Mouse (Mus musculus): ENCODE data around the gene Mtus2. TPM values are rescaled to one million over a fixed set of nuclear protein-coding genes. Genes with fewer than 3 reads are reported as not detected.

The Mtus2 gene
- polyA plus RNA-seq, 1 experiment from 2014 or later = 4.1 TPM

DNA sequence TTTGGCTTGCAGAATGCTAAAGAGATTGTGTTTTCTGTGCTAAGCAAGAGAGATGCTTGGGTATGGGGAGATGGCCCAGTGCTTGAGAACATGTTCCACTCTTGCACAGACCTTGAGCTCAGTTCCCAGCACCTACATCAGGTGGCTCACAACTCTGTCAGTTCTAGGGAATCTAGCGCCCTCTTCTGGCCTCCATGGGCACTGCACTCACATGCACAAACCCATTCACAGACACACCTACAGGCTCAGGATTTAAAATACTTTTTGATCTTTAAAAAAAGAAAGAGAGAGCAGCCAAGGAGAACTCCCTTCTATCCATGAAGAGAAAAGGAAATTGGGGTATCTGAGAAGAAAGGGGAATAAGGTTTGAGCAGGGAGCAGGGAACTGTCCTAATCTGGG, 287.4 kb downstream of the Mtus2 start:
- no peaks in the 10 kb centered on the region for H3K36me3 ChIP-seq (ENCODE audit: insufficient read depth, low read length)
- DNase-seq (ENCODE audit: low spot score) (no peak), ATAC-seq (replicated peaks; ENCODE audit: low FRiP score, low read depth) (no peak)
- no peaks in the 10 kb centered on the region for H3K27me3 ChIP-seq (ENCODE audit: insufficient read depth, low read length)
- H3K4me2 ChIP-seq (ENCODE audit: low read length) = no peak overlapping the region
- no peaks in the 10 kb centered on the region for H3K4me1 ChIP-seq (replicated peaks; ENCODE audit: insufficient read depth, low read length)
- peak; percentile 32; the same call in 1 of the 2 replicates for TF ChIP-seq CTCF (IDR thresholded peaks at IDR 0.05; ENCODE audit: low read depth)
- 50% methylated on average over 1 of the region's 1 CpGs for WGBS
- no peak overlapping the region for H3K9ac ChIP-seq (ENCODE audit: low read depth, low read length)
- no peak overlapping the region for H3K4me3 ChIP-seq (replicated peaks; ENCODE audit: low read depth, low read length)
- H3K9me3 ChIP-seq (replicated peaks; ENCODE audit: low read length) = no peaks in the 10 kb centered on the region
- no peak overlapping the region for H3K27ac ChIP-seq

DNA sequence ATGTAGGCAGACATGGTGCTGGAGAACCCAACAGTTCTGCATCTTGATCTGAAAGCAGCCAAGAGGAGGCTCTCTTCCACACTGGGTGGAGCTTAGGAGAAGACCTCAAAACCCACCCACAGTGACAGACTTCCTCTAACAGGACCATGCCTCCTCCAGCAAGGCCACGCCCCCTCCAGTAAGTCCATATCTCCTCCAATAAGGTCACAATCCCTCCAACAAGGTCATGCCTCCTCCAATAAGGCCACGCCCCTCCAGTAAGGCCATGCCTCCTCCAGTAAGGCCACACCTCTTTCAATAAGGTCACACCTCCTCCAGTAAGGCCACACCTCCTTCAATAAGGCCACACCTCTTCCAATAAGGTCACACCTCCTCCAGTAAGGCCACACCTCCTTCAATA, 288.3 kb downstream of the Mtus2 start:
- ATAC-seq (replicated peaks; ENCODE audit: low FRiP score, low read depth) (no peak), DNase-seq (ENCODE audit: low spot score) (no peak)
- Histone ChIP-seq H3K9ac (ENCODE audit: low read depth, low read length) (no peak overlapping the region), H3K9me3 (replicated peaks; ENCODE audit: low read length) (no peaks in the 10 kb centered on the region), H3K4me2 (ENCODE audit: low read length) (no peak overlapping the region), H3K36me3 (ENCODE audit: insufficient read depth, low read length) (no peaks in the 10 kb centered on the region), H3K4me1 (replicated peaks; ENCODE audit: insufficient read depth, low read length) (no peaks in the 10 kb centered on the region), H3K27ac (no peak overlapping the region), H3K4me3 (replicated peaks; ENCODE audit: low read depth, low read length) (no peak overlapping the region), H3K27me3 (ENCODE audit: insufficient read depth, low read length) (no peaks in the 10 kb centered on the region)
- TF ChIP-seq CTCF (IDR thresholded peaks at IDR 0.05; ENCODE audit: low read depth) = no peak
- WGBS = 91% methylated on average over 2 of the region's 2 CpGs

- no peak for TF ChIP-seq CTCF (IDR thresholded peaks at IDR 0.05; ENCODE audit: low read depth)
- no peak overlapping the region for H3K27ac ChIP-seq
- ATAC-seq (replicated peaks; ENCODE audit: low FRiP score, low read depth) = no peak
- no peak overlapping the region for H3K4me2 ChIP-seq (ENCODE audit: low read length)
- no peaks in the 10 kb centered on the region for H3K4me1 ChIP-seq (replicated peaks; ENCODE audit: insufficient read depth, low read length)
- 22% methylated on average over 2 of the region's 2 CpGs for WGBS
- no peaks in the 10 kb centered on the region for H3K9me3 ChIP-seq (replicated peaks; ENCODE audit: low read length)
- no peak for DNase-seq (ENCODE audit: low spot score)
- H3K4me3 ChIP-seq (replicated peaks; ENCODE audit: low read depth, low read length) = no peak overlapping the region
- H3K9ac ChIP-seq (ENCODE audit: low read depth, low read length) = no peak overlapping the region
- no peaks in the 10 kb centered on the region for H3K36me3 ChIP-seq (ENCODE audit: insufficient read depth, low read length)
- no peaks in the 10 kb centered on the region for H3K27me3 ChIP-seq (ENCODE audit: insufficient read depth, low read length)
These were observed 291.1 kb downstream of the Mtus2 start for GRCm38 (mm10) chr5:148248236-148248635.

- Histone ChIP-seq H3K9ac (ENCODE audit: low read depth, low read length) (no peak overlapping the region), H3K4me3 (replicated peaks; ENCODE audit: low read depth, low read length) (no peak overlapping the region), H3K4me1 (replicated peaks; ENCODE audit: insufficient read depth, low read length) (no peaks in the 10 kb centered on the region), H3K9me3 (replicated peaks; ENCODE audit: low read length) (no peaks in the 10 kb centered on the region), H3K36me3 (ENCODE audit: insufficient read depth, low read length) (no peaks in the 10 kb centered on the region), H3K4me2 (ENCODE audit: low read length) (no peak overlapping the region), H3K27me3 (ENCODE audit: insufficient read depth, low read length) (no peaks in the 10 kb centered on the region), H3K27ac (no peak overlapping the region)
- ATAC-seq (replicated peaks; ENCODE audit: low FRiP score, low read depth) (no peak), DNase-seq (ENCODE audit: low spot score) (no peak)
- TF ChIP-seq CTCF (IDR thresholded peaks at IDR 0.05; ENCODE audit: low read depth) = no peak
These were observed 294.7 kb downstream of the Mtus2 start for GRCm38 (mm10) chr5:148251847-148252246.

DNA sequence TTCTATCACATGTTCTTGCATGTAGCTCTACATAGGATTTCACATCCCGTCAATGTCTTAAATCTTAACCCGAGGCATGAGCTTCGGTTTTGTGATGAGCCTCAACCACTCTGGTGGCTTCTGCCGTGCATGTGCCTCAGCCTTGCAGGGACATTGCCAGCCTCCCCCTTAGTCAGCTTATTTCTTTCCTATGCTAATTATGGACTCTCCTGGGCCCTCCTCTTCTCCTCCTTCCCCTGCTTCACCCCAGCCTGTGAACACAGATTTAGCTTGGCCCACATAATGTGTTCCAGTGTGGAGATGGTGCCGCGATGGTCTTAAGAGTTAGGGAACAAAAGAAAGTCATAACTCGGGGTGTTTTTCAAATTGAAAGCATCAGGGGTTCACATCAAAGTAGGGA, 304.9 kb downstream of the Mtus2 start:
- ATAC-seq (replicated peaks; ENCODE audit: low FRiP score, low read depth) (no peak), DNase-seq (ENCODE audit: low spot score) (no peak)
- WGBS = 84% methylated on average over 7 of the region's 7 CpGs
- H3K4me1 ChIP-seq (replicated peaks; ENCODE audit: insufficient read depth, low read length) = 0 out of 2 replicates have a peak, but pooled peaks cover 5% of the 10 kb centered on the region
- H3K4me3 ChIP-seq (replicated peaks; ENCODE audit: low read depth, low read length) = no peak overlapping the region
- no peak for TF ChIP-seq CTCF (IDR thresholded peaks at IDR 0.05; ENCODE audit: low read depth)
- no peaks in the 10 kb centered on the region for H3K9me3 ChIP-seq (replicated peaks; ENCODE audit: low read length)
- H3K36me3 ChIP-seq (ENCODE audit: insufficient read depth, low read length) = no peaks in the 10 kb centered on the region
- no peak overlapping the region for H3K27ac ChIP-seq
- no peak overlapping the region for H3K9ac ChIP-seq (ENCODE audit: low read depth, low read length)
- H3K4me2 ChIP-seq (ENCODE audit: low read length) = no peak overlapping the region
- H3K27me3 ChIP-seq (ENCODE audit: insufficient read depth, low read length) = no peaks in the 10 kb centered on the region

GRCm38 (mm10) chr5:148264819-148265707, 307.9 kb downstream of the Mtus2 start:
- no peak overlapping the region for H3K27ac ChIP-seq
- under 1% methylated on average over 32 of the region's 32 CpGs for WGBS
- peak overlapping the region; percentile 45 for H3K4me3 ChIP-seq (replicated peaks; ENCODE audit: low read depth, low read length)
- peak overlapping the region; percentile 27; the same call in 1 of the 2 replicates for H3K9ac ChIP-seq (ENCODE audit: low read depth, low read length)
- no peak for TF ChIP-seq CTCF (IDR thresholded peaks at IDR 0.05; ENCODE audit: low read depth)
- no peaks in the 10 kb centered on the region for H3K36me3 ChIP-seq (ENCODE audit: insufficient read depth, low read length)
- DNase-seq (ENCODE audit: low spot score) = peak; percentile 41
- H3K4me1 ChIP-seq (replicated peaks; ENCODE audit: insufficient read depth, low read length) = 0 out of 2 replicates have a peak, but pooled peaks cover 5% of the 10 kb centered on the region
- no peaks in the 10 kb centered on the region for H3K9me3 ChIP-seq (replicated peaks; ENCODE audit: low read length)
- no peaks in the 10 kb centered on the region for H3K27me3 ChIP-seq (ENCODE audit: insufficient read depth, low read length)
- ATAC-seq (replicated peaks; ENCODE audit: low FRiP score, low read depth) = no peak; the same call in 1 of the 2 replicates
- H3K4me2 ChIP-seq (ENCODE audit: low read length) = peak overlapping the region; percentile 83

Data from kidney, postnatal 0 days (tissue).